Mouse (Mus musculus) CH12.LX (cell line): Measurements from ENCODE around the gene Fthl17e.
A peak's percentile ranks its signal among the peaks of the same experiment; 100 is the strongest.
"Not testable (repeated sequence)": the region's sequence is repeated elsewhere in the genome, so short reads cannot be mapped to it uniquely, and the experiment has no call there.

Experiments used
- CTCF ChIP-seq, 2 experiments: IDR thresholded peaks in 1 of 2; conservative IDR thresholded peaks in 1 of 2; 2 replicates each; pipeline ENCODE4 v1.5.1; 2011 to 2012; ENCODE audit warnings: low read depth in 2 of 2, low read length in 2 of 2, improper control_type of control experiment in 1 of 2, inconsistent platforms in 1 of 2, mild to moderate bottlenecking in 1 of 2, moderate library complexity in 1 of 2
- ELF1 ChIP-seq: IDR thresholded peaks from 2 replicates; pipeline ENCODE4 v1.6.1; 2014; ENCODE audit warnings: low read depth, mild to moderate bottlenecking, inconsistent platforms, low read length, improper control_type of control experiment
- JUN ChIP-seq: IDR thresholded peaks from 2 replicates; pipeline ENCODE4 v1.6.1; 2011; ENCODE audit warnings: low read depth, mild to moderate bottlenecking, low read length, improper control_type of control experiment, moderate library complexity; ENCODE audit not compliant: insufficient read depth
- MYC ChIP-seq: IDR thresholded peaks from 2 replicates; pipeline ENCODE4 v1.6.1; 2011; ENCODE audit warnings: low read depth, mild to moderate bottlenecking, improper control_type of control experiment, low read length
- NELFE ChIP-seq: IDR thresholded peaks from 2 replicates; pipeline ENCODE4 v1.6.1; 2011; ENCODE audit warnings: low read depth, low read length, improper control_type of control experiment
- USF1 ChIP-seq: IDR thresholded peaks from 2 replicates; pipeline ENCODE4 v1.6.1; 2014; ENCODE audit warnings: low read depth, mild to moderate bottlenecking, inconsistent platforms, low read length, improper control_type of control experiment

DNA sequence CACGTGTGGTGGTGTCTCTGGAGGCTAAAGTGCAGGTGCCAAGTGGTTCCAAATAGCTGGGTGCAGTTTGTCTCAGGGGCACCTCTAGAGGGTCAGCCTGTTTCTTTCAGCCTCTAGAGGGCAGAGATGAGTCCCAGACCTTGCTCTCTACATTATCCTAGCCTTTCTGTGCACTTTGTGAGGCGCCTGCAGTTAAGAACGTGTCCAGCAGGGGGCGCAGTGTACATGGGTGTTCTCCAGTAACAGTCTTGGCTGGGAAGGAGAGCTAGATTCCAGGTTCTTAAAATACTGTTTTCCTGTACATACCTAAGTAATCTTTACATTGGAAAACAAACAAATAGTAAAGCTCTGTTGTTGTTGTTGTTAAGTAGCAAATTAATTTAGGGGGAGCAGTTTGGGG, 8.3 kb downstream of the Fthl17e start:
- peak in 1 of 2 experiments; percentile 26; a peak in 1 of 4 replicates for TF ChIP-seq CTCF (conservative IDR thresholded peaks at IDR 0.05 in 1 of 2, IDR thresholded peaks at IDR 0.05 in 1 of 2; ENCODE audit: low read depth in 2 of 2, low read length in 2 of 2)
- not testable (repeated sequence) for TF ChIP-seq MYC, JUN, NELFE, ELF1, USF1
